ENCODE assay signal across 9 mouse cellular contexts in the genomic region with DNA sequence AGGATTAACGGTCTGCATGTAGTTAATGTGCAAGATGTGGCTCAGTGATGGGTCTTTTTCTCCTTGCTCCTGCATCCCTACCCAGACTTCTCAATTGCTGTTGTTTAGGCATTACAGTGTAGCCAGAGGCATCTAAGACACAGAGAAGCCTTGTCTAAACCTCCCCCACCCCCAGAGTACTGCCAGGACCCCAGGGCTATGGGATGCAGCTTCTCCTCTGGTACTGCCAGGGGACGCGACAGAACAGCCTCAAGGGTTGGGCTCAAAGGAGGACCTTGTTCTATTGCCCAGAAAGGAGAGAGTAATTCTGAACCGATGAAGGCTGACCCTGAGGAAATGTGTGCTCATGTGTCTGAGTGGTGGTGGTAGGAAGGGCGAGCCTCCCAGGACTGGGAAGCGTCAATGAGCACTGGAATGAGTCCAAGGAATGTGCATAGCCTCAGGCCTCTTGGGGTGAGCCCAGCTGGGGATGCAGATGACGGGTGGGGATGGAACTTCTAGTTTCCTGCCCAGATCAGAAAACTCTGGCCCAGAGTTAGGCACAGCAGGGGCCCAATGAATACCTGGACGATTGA. TPM values are rescaled to one million over a fixed set of nuclear protein-coding genes. Genes with fewer than 3 reads are reported as not detected.
DNase-seq lines count a peak whose midpoint lies in the region; ATAC-seq and TF ChIP-seq lines count a peak whose summit lies in the region.
"Had no signal": no experiment of that assay in that cellular context is flagged by ENCODE, and none has a peak within 500 bp of the region (broad histone marks: within the 10 kb centered on the region; RNA-seq: fewer than 3 reads in every experiment).

No protein-coding gene starts in this region.

- TF ChIP-seq CTCF in lung, adult 2 months (IDR thresholded peaks at IDR 0.05; ENCODE audit: insufficient read depth, low read length): no peak

- 71% methylated on average over 8 of the region's 8 CpGs for WGBS in forebrain, embryonic 14.5 days
- WGBS in forebrain, embryonic 15.5 days: 66% methylated on average over 8 of the region's 8 CpGs
- WGBS in lung, adult 2 months: 44% methylated on average over 8 of the region's 8 CpGs

- no peaks in the 10 kb centered on the region for H3K4me1 ChIP-seq in forebrain, embryonic 14.5 days (ENCODE audit: control insufficient read depth, insufficient read depth, low read length)
- no peaks in the 10 kb centered on the region for H3K4me1 ChIP-seq in forebrain, embryonic 15.5 days
- peaks cover 0 to 2% of the 10 kb centered on the region in 2 experiments; a peak in 1 of 4 replicates for H3K4me1 ChIP-seq in ES-E14 (ENCODE audit: control insufficient read depth in 2 of 2, insufficient read depth in 2 of 2, low read length in 2 of 2, poor library complexity in 1 of 2)
- H3K4me1 ChIP-seq in lung, adult 2 months (ENCODE audit: control insufficient read depth, insufficient read depth, low read length): peaks cover 4% of the 10 kb centered on the region; the same call in 1 of the 2 replicates

- H3K27me3 ChIP-seq in forebrain, embryonic 14.5 days (replicated peaks; ENCODE audit: control insufficient read depth, insufficient read depth, low read length): no peaks in the 10 kb centered on the region
- no peaks in the 10 kb centered on the region for H3K27me3 ChIP-seq in forebrain, embryonic 15.5 days

- TF ChIP-seq POLR2A in lung, adult 2 months (IDR thresholded peaks at IDR 0.05; ENCODE audit: borderline replicate concordance, extremely low read depth, low read depth, low read length): no peak

- H3K9ac ChIP-seq in forebrain, embryonic 14.5 days (ENCODE audit: low read length): no peak overlapping the region
- H3K9ac ChIP-seq in forebrain, embryonic 15.5 days (replicated peaks): no peak overlapping the region
- H3K9ac ChIP-seq in ES-E14 (ENCODE audit: insufficient read depth, low read depth, low read length, poor library complexity, severe bottlenecking): peak overlapping the region; percentile 22; the same call in 1 of the 2 replicates

- no peaks in the 10 kb centered on the region for H3K9me3 ChIP-seq in forebrain, embryonic 14.5 days (replicated peaks; ENCODE audit: control insufficient read depth, low read length)
- no peaks in the 10 kb centered on the region for H3K9me3 ChIP-seq in forebrain, embryonic 15.5 days
- H3K9me3 ChIP-seq in ES-E14 (ENCODE audit: control insufficient read depth, insufficient read depth, low read depth, low read length): no peaks in the 10 kb centered on the region

- ATAC-seq in forebrain, embryonic 14.5 days: no peak
- no peak for ATAC-seq in forebrain, embryonic 15.5 days (replicated peaks)
- ATAC-seq in activated CD4-positive, CD25-positive, alpha-beta regulatory T cell, adult 4 months: no peak

- in situ Hi-C loops in ES-E14 (cut with MboI; ENCODE audit: low sequenced_read_pairs in 2 of 2, unreplicated experiment in 2 of 2): no loop called here

- H3K4me2 ChIP-seq in forebrain, embryonic 14.5 days (ENCODE audit: low read length): no peak overlapping the region
- H3K4me2 ChIP-seq in forebrain, embryonic 15.5 days (replicated peaks): no peak overlapping the region

- DNase-seq in forebrain, embryonic 14.5 days (ENCODE audit: low spot score): peak; percentile 12
- peak; percentile 86 for DNase-seq in ES-E14 (ENCODE audit: low read depth, low spot score)
- DNase-seq in heart, adult 8-10 months (ENCODE audit: low spot score): peak; percentile 77
- DNase-seq in lung, adult 2 months: peak; percentile 31
- DNase-seq in embryo, embryonic 10 days (ENCODE audit: low spot score): no peak
- DNase-seq in ovary, postnatal 36 days (ENCODE audit: low spot score): no peak

- peaks cover 86% of the 10 kb centered on the region for H3K36me3 ChIP-seq in forebrain, embryonic 14.5 days (ENCODE audit: control insufficient read depth, insufficient read depth, low read length)
- H3K36me3 ChIP-seq in forebrain, embryonic 15.5 days: peaks cover 88% of the 10 kb centered on the region
- peaks cover 11% of the 10 kb centered on the region for H3K36me3 ChIP-seq in ES-E14 (ENCODE audit: control insufficient read depth, insufficient read depth, low read length, poor library complexity, severe bottlenecking)

- no peak overlapping the region for H3K4me3 ChIP-seq in forebrain, embryonic 14.5 days (ENCODE audit: low read depth, low read length)
- H3K4me3 ChIP-seq in forebrain, embryonic 15.5 days: no peak overlapping the region
- no peak overlapping the region for H3K4me3 ChIP-seq in ES-E14 (ENCODE audit: insufficient read depth in 1 of 2, low read depth in 1 of 2, low read length in 2 of 2, poor library complexity in 1 of 2, severe bottlenecking in 1 of 2)
- H3K4me3 ChIP-seq in lung, adult 2 months (replicated peaks; ENCODE audit: extremely low read depth, low read depth, low read length): no peak overlapping the region

- H3K27ac ChIP-seq in forebrain, embryonic 14.5 days (ENCODE audit: low read depth, low read length): no peak overlapping the region
- H3K27ac ChIP-seq in forebrain, embryonic 15.5 days (replicated peaks): no peak overlapping the region
- H3K27ac ChIP-seq in ES-E14 (ENCODE audit: insufficient read depth, low read depth, low read length, poor library complexity, severe bottlenecking): peak overlapping the region; percentile 69
- H3K27ac ChIP-seq: macrophage had no signal

TF ChIP-seq in ES-E14, 5 proteins besides CTCF, POLR2A, EP300 and RAD21:
- no peak for TF ChIP-seq MAFK (IDR thresholded peaks at IDR 0.05; ENCODE audit: insufficient read depth, low read depth, low read length)
- no peak for TF ChIP-seq ZC3H11A (IDR thresholded peaks at IDR 0.05; ENCODE audit: borderline replicate concordance, low read depth, low read length)
- no peak for TF ChIP-seq ZNF384 (IDR thresholded peaks at IDR 0.05; ENCODE audit: low read depth, low read length)
- no peak for TF ChIP-seq CHD2 (IDR thresholded peaks at IDR 0.05; ENCODE audit: low read depth, low read length)
- TF ChIP-seq HCFC1 (IDR thresholded peaks at IDR 0.05; ENCODE audit: borderline replicate concordance, insufficient read depth, low read length): no peak

RNA-seq across cellular contexts. Expression of a gene that starts 19.1 kb away (rescaled TPM):
- 3.3 and 4.9 TPM in 2 replicates for polyA plus RNA-seq in forebrain, embryonic 14.5 days (2014; fragmentation: Nextera tagmentation; extraction: Ambion mirVana)
- 4.0 and 4.7 TPM in 2 replicates for polyA plus RNA-seq in forebrain, embryonic 15.5 days (2015; fragmentation: Nextera tagmentation; extraction: Ambion mirVana)
- 12.7 and 17.2 TPM in 2 replicates for total RNA-seq in ES-E14 (2012; rRNA removed)
- 1 to 10 TPM; 3.5 to 5.7 (median 4.8) TPM for total RNA-seq in heart, adult 8-10 months (2022)
- 24.2 and 24.3 TPM in 2 replicates for polyA plus RNA-seq in lung, adult 2 months (2012; rRNA removed)
- 100 to 1,000 TPM; 694 to 773 TPM for polyA plus RNA-seq in activated CD4-positive, CD25-positive, alpha-beta regulatory T cell, adult 4 months (2017; shearing (Covaris generic))

RNA-seq across cellular contexts. Expression of a gene that starts 25.4 kb away (rescaled TPM):
- 59.3 and 73.1 TPM in 2 replicates for polyA plus RNA-seq in forebrain, embryonic 14.5 days (2014; fragmentation: Nextera tagmentation; extraction: Ambion mirVana)
- 98.0 and 106 TPM in 2 replicates for polyA plus RNA-seq in forebrain, embryonic 15.5 days (2015; fragmentation: Nextera tagmentation; extraction: Ambion mirVana)
- total RNA-seq in ES-E14 (2012; rRNA removed): 74.5 and 83.9 TPM in 2 replicates
- 10 to 100 TPM; 35.7 to 44.4 (median 39.1) TPM for total RNA-seq in heart, adult 8-10 months (2022)
- polyA plus RNA-seq in lung, adult 2 months (2012; rRNA removed): 81.5 and 103 TPM in 2 replicates
- polyA plus RNA-seq in activated CD4-positive, CD25-positive, alpha-beta regulatory T cell, adult 4 months (2017; shearing (Covaris generic)): 10 to 100 TPM; 49.2 to 65.4 TPM

RNA-seq across cellular contexts. Expression of a gene that starts 25.7 kb away (rescaled TPM):
- polyA plus RNA-seq in forebrain, embryonic 14.5 days (2014; fragmentation: Nextera tagmentation; extraction: Ambion mirVana): 42.3 and 52.9 TPM in 2 replicates
- polyA plus RNA-seq in forebrain, embryonic 15.5 days (2015; fragmentation: Nextera tagmentation; extraction: Ambion mirVana): 44.6 and 46.9 TPM in 2 replicates
- total RNA-seq in ES-E14 (2012; rRNA removed): 34.8 and 50.8 TPM in 2 replicates
- 10 to 100 TPM; 19.5 to 24.0 (median 22.2) TPM for total RNA-seq in heart, adult 8-10 months (2022)
- polyA plus RNA-seq in lung, adult 2 months (2012; rRNA removed): 37.3 and 39.2 TPM in 2 replicates
- polyA plus RNA-seq in activated CD4-positive, CD25-positive, alpha-beta regulatory T cell, adult 4 months (2017; shearing (Covaris generic)): 10 to 100 TPM; 29.7 to 30.6 TPM

RNA-seq across cellular contexts. Expression of a gene that starts 33.6 kb away (rescaled TPM):
- polyA plus RNA-seq in forebrain, embryonic 14.5 days (2014; fragmentation: Nextera tagmentation; extraction: Ambion mirVana): 8.7 and 9.8 TPM in 2 replicates
- polyA plus RNA-seq in forebrain, embryonic 15.5 days (2015; fragmentation: Nextera tagmentation; extraction: Ambion mirVana): 10.9 and 13.0 TPM in 2 replicates
- 17.1 and 32.6 TPM in 2 replicates for total RNA-seq in ES-E14 (2012; rRNA removed)
- total RNA-seq in heart, adult 8-10 months (2022): under 1 TPM; 0.43 to 0.82 (median 0.61) TPM
- polyA plus RNA-seq in lung, adult 2 months (2012; rRNA removed): 5.5 and 7.0 TPM in 2 replicates
- not detected for polyA plus RNA-seq in activated CD4-positive, CD25-positive, alpha-beta regulatory T cell, adult 4 months (2017; shearing (Covaris generic))

RNA-seq across cellular contexts. Expression of a gene that starts 38.1 kb away (rescaled TPM):
- 3.3 and 5.6 TPM in 2 replicates for polyA plus RNA-seq in forebrain, embryonic 14.5 days (2014; fragmentation: Nextera tagmentation; extraction: Ambion mirVana)
- polyA plus RNA-seq in forebrain, embryonic 15.5 days (2015; fragmentation: Nextera tagmentation; extraction: Ambion mirVana): 5.6 and 5.7 TPM in 2 replicates
- total RNA-seq in ES-E14 (2012; rRNA removed): 3.9 and 5.0 TPM in 2 replicates
- total RNA-seq in heart, adult 8-10 months (2022): 10 to 100 TPM; 12.2 to 40.6 (median 16.5) TPM
- polyA plus RNA-seq in lung, adult 2 months (2012; rRNA removed): 83.3 and 136 TPM in 2 replicates
- 100 to 1,000 TPM; 107 to 125 TPM for polyA plus RNA-seq in activated CD4-positive, CD25-positive, alpha-beta regulatory T cell, adult 4 months (2017; shearing (Covaris generic))

Comparison
In these comparisons a context has a peak if more than half of its experiments do, and no peak if none do; other contexts are left out.
1. DNase-seq: peak in forebrain, embryonic 14.5 days (single experiment), ES-E14 (single experiment), heart, adult 8-10 months (single experiment) and lung, adult 2 months (single experiment); none in embryo, embryonic 10 days (single experiment) and ovary, postnatal 36 days (single experiment).
2. RNA of a gene that starts 19.1 kb away (polyA plus RNA-seq): 694 to 773 TPM in activated CD4-positive, CD25-positive, alpha-beta regulatory T cell, adult 4 months; 24.2 to 24.3 TPM in lung, adult 2 months, 3.3 to 4.9 TPM in forebrain, embryonic 14.5 days and 4.0 to 4.7 TPM in forebrain, embryonic 15.5 days; every median in the first group is over 10 times any median in the second.